Mouse (Mus musculus): ENCODE data around the gene AC124502.3. TPM values are rescaled to one million over a fixed set of nuclear protein-coding genes. Genes with fewer than 3 reads are reported as not detected.

The AC124502.3 gene
- polyA plus RNA-seq, 1 experiment from 2014 or later: 2.4 TPM

GRCm38 (mm10) chr19:5032686-5033085, 6.0 kb upstream of the AC124502.3 start:
- Histone ChIP-seq H3K4me3 (replicated peaks) (no peak overlapping the region), H3K36me3 (peaks cover 49% of the 10 kb centered on the region), H3K9ac (replicated peaks) (no peak overlapping the region), H3K27ac (no peak overlapping the region), H3K27me3 (no peaks in the 10 kb centered on the region), H3K4me2 (no peak overlapping the region), H3K4me1 (replicated peaks) (peaks cover 5% of the 10 kb centered on the region), H3K9me3 (no peaks in the 10 kb centered on the region)
- 65% methylated on average over 3 of the region's 3 CpGs for WGBS
- ATAC-seq (ENCODE audit: insufficient number of reproducible peaks, insufficient read depth, low FRiP score, low TSS enrichment, low read depth): no peak

- Histone ChIP-seq H3K27me3 (no peaks in the 10 kb centered on the region), H3K4me3 (replicated peaks) (no peak overlapping the region), H3K4me1 (replicated peaks) (peaks cover 27% of the 10 kb centered on the region), H3K27ac (no peak overlapping the region), H3K9me3 (no peaks in the 10 kb centered on the region), H3K9ac (replicated peaks) (no peak overlapping the region), H3K4me2 (no peak overlapping the region), H3K36me3 (peaks cover 10% of the 10 kb centered on the region)
- no peak for ATAC-seq (ENCODE audit: insufficient number of reproducible peaks, insufficient read depth, low FRiP score, low TSS enrichment, low read depth)
- WGBS: 74% methylated on average over 4 of the region's 4 CpGs
Observed at GRCm38 (mm10) chr19:5036577-5036976, 2.1 kb upstream of the AC124502.3 start.

GRCm38 (mm10) chr19:5037678-5038571, 766 bp upstream of the AC124502.3 start:
- ATAC-seq (ENCODE audit: insufficient number of reproducible peaks, insufficient read depth, low FRiP score, low TSS enrichment, low read depth): no peak
- H3K36me3 ChIP-seq: 0 out of 2 replicates have a peak, but pooled peaks cover 10% of the 10 kb centered on the region
- peaks cover 35% of the 10 kb centered on the region for H3K4me1 ChIP-seq (replicated peaks)
- no peaks in the 10 kb centered on the region for H3K9me3 ChIP-seq
- peak overlapping the region; percentile 98 for H3K4me2 ChIP-seq
- peak overlapping the region; percentile 85 for H3K4me3 ChIP-seq (replicated peaks)
- 5% methylated on average over 32 of the region's 32 CpGs for WGBS
- peak overlapping the region; percentile 87 for H3K27ac ChIP-seq
- H3K27me3 ChIP-seq: no peaks in the 10 kb centered on the region
- H3K9ac ChIP-seq (replicated peaks): peak overlapping the region; percentile 78

GRCm38 (mm10) chr19:5039301-5040114, 817 bp downstream of the AC124502.3 start:
- ATAC-seq (ENCODE audit: insufficient number of reproducible peaks, insufficient read depth, low FRiP score, low TSS enrichment, low read depth): peak; percentile 24; the same call in 1 of the 2 replicates
- Histone ChIP-seq H3K4me2 (peak overlapping the region; percentile 98), H3K9ac (replicated peaks) (peak overlapping the region; percentile 78), H3K4me1 (replicated peaks) (peaks cover 35% of the 10 kb centered on the region), H3K4me3 (replicated peaks) (peak overlapping the region; percentile 85), H3K27ac (peak overlapping the region; percentile 87; the same call in 1 of the 2 replicates), H3K36me3 (peaks cover 23% of the 10 kb centered on the region; the same call in 1 of the 2 replicates), H3K27me3 (no peaks in the 10 kb centered on the region), H3K9me3 (no peaks in the 10 kb centered on the region)
- WGBS: 12% methylated on average over 41 of the region's 41 CpGs

GRCm38 (mm10) chr19:5040862-5041523, 2.3 kb downstream of the AC124502.3 start, which contains the start of gene Brms1:
Gene Brms1 (plus strand): TSS chr19:5041354.
- ATAC-seq (ENCODE audit: insufficient number of reproducible peaks, insufficient read depth, low FRiP score, low TSS enrichment, low read depth): peak; percentile 68
- Histone ChIP-seq H3K9ac (replicated peaks) (peak within 1 kb of the TSS; percentile 78), H3K27ac (no peak within 1 kb of the TSS), H3K36me3 (peaks cover 22% of the 10 kb centered on the region; the same call in 1 of the 2 replicates), H3K4me3 (replicated peaks) (peak within 1 kb of the TSS; percentile 85), H3K4me2 (peak within 1 kb of the TSS; percentile 98), H3K27me3 (no peaks in the 10 kb centered on the region), H3K9me3 (no peaks in the 10 kb centered on the region), H3K4me1 (replicated peaks) (peaks cover 35% of the 10 kb centered on the region)
- WGBS: 9% methylated on average over 40 of the region's 40 CpGs

- Histone ChIP-seq H3K9me3 (no peaks in the 10 kb centered on the region), H3K4me3 (replicated peaks) (peak overlapping the region; percentile 85), H3K9ac (replicated peaks) (peak overlapping the region; percentile 75), H3K4me2 (peak overlapping the region; percentile 98), H3K27ac (no peak overlapping the region), H3K27me3 (no peaks in the 10 kb centered on the region), H3K4me1 (replicated peaks) (peaks cover 35% of the 10 kb centered on the region), H3K36me3 (peaks cover 28% of the 10 kb centered on the region)
- no peak for ATAC-seq (ENCODE audit: insufficient number of reproducible peaks, insufficient read depth, low FRiP score, low TSS enrichment, low read depth)
- 3% methylated on average over 16 of the region's 16 CpGs for WGBS
Observed at GRCm38 (mm10) chr19:5041588-5041987, 2.9 kb downstream of the AC124502.3 start.

GRCm38 (mm10) chr19:5045531-5045930, 6.8 kb downstream of the AC124502.3 start:
- peaks cover 23% of the 10 kb centered on the region for H3K4me1 ChIP-seq (replicated peaks)
- whole genome bisulfite sequencing: 75% methylated on average over 4 of the region's 4 CpGs

GRCm38 (mm10) chr19:5048138-5049056, 9.7 kb downstream of the AC124502.3 start:
- peaks cover 29% of the 10 kb centered on the region for H3K4me1 ChIP-seq (replicated peaks)
- no peaks in the 10 kb centered on the region for H3K9me3 ChIP-seq
- H3K4me3 ChIP-seq (replicated peaks): no peak overlapping the region
- 86% methylated on average over 14 of the region's 14 CpGs for WGBS
- H3K36me3 ChIP-seq: peaks cover 51% of the 10 kb centered on the region
- ATAC-seq (ENCODE audit: insufficient number of reproducible peaks, insufficient read depth, low FRiP score, low TSS enrichment, low read depth): no peak
- H3K27me3 ChIP-seq: peaks cover 41% of the 10 kb centered on the region
- H3K9ac ChIP-seq (replicated peaks): no peak overlapping the region
- H3K27ac ChIP-seq: no peak overlapping the region
- no peak overlapping the region for H3K4me2 ChIP-seq

More at GRCm38 (mm10) chr19:5045531-5045930, 6.8 kb downstream of the AC124502.3 start:
- no peak overlapping the region for H3K4me2 ChIP-seq
- no peak overlapping the region for H3K27ac ChIP-seq
- no peak overlapping the region for H3K4me3 ChIP-seq (replicated peaks)
- no peaks in the 10 kb centered on the region for H3K9me3 ChIP-seq
- H3K9ac ChIP-seq (replicated peaks): no peak overlapping the region
- no peak for ATAC-seq (ENCODE audit: insufficient number of reproducible peaks, insufficient read depth, low FRiP score, low TSS enrichment, low read depth)
- H3K27me3 ChIP-seq: peaks cover 12% of the 10 kb centered on the region
- peaks cover 60% of the 10 kb centered on the region for H3K36me3 ChIP-seq

GRCm38 (mm10) chr19:5049325-5049724, 10.6 kb downstream of the AC124502.3 start:
- H3K27ac ChIP-seq: no peak overlapping the region
- H3K4me2 ChIP-seq: no peak overlapping the region
- WGBS: 84% methylated on average over 6 of the region's 6 CpGs
- peaks cover 49% of the 10 kb centered on the region for H3K27me3 ChIP-seq
- no peak overlapping the region for H3K9ac ChIP-seq (replicated peaks)
- peaks cover 29% of the 10 kb centered on the region for H3K4me1 ChIP-seq (replicated peaks)
- ATAC-seq (ENCODE audit: insufficient number of reproducible peaks, insufficient read depth, low FRiP score, low TSS enrichment, low read depth): no peak
- H3K9me3 ChIP-seq: no peaks in the 10 kb centered on the region
- no peak overlapping the region for H3K4me3 ChIP-seq (replicated peaks)
- peaks cover 42% of the 10 kb centered on the region for H3K36me3 ChIP-seq
